Mouse (Mus musculus) T-cell, adult 2 months (primary cell): ENCODE results near the gene Traf3.

Source experiments
- DNase-seq: peaks from one replicate; pipeline ENCODE4 v3.0.0; 2022; ENCODE audit warnings: low spot score

Traf3 gene

DNA sequence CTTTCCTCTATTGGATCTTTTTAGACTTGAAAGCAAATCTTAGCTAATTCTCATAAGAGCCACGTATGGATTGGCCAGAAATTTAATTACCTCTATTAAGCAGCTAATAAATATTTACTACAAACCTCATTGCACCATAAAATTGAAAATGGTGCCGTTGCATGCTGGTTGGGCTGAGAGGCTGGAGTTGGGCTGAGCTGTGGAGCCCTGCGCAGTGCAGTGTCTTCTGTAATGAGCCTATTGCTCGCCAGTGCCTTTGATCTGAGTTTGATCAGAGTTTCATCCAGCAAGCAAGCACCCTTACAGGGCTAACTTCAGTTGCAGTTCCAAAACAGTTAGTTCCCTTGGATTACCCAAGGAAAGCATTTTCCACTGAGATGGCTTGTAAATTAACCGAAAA is 12.2 kb upstream of the Traf3 start:
- no peak for DNase-seq

DNA sequence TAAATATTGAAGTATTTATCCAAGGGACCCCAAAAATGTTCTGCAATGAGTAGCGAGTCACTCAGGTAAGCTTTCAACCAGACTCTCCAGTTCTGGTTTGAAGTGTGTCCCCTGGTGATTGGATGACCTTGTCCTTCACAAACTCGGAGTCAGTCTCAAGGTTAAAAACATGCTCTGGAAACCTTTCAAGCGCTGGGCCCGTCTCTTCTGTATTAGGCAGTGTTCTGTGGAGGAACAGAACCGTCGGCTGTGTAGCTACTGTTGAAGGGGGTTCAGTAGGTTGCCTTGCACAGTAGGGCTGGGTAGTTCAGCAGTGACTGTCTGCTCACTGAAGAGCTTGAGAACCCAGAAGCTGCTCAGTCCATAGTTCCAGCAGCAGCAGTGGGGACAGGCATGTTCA is 11.5 kb upstream of the Traf3 start:
- DNase-seq = no peak

DNA sequence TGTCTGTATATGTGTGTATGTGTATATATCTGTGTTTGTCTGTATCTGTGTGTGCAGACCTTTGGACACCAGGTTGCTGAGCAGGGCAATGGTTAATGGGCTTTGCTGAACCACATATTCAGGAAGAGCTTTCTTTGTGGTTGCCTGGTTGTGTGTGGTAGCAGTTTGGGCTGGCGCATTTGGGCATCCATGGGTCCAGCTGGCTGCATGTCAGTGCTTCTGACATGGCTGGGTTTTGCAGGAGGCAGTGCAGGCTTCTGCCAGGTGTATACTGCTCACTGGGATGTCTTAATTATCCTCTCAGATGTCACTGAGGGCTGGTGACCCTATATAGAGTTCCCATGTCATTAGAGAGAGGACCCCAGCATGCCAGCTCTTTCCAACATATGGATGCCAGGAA is 10.4 kb upstream of the Traf3 start:
- no peak for DNase-seq

DNA sequence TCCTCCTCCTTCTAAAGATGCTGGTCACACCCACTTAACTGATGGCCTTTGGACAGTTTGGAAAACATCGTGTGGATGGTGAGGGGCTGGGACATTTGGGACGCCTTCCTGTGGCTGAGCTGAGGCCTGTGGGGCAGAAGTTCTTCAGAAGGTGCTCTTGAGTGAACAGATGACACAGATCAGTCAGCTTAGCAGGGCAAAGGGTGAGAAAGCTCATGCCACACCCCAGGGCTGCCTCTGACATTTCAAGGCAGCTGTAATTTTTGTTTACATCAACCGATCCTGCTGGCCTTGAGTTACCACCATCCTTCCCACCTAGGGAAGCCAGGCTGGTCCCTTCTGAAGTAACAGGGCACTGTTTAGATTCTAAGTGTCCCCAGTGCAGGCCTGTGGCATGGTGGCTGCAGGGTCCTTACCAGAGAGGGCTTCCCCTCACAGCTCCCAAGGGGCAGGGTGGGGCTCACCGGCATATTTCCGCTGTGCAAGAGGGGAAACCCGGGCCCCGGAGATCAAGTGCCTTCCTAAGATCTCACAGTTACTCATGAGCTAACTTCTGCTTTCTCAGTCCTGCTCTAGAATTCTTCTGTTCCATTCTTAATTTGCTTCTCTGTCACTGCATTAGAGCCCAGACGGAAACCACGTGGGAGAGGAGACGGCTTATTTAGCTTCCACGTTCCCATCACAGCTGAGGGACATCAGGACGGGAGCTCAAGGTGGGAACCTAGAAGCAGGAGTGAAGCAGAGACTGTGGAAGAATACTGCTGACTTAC is 6.3 kb upstream of the Traf3 start:
- peak; percentile 87 for DNase-seq

DNA sequence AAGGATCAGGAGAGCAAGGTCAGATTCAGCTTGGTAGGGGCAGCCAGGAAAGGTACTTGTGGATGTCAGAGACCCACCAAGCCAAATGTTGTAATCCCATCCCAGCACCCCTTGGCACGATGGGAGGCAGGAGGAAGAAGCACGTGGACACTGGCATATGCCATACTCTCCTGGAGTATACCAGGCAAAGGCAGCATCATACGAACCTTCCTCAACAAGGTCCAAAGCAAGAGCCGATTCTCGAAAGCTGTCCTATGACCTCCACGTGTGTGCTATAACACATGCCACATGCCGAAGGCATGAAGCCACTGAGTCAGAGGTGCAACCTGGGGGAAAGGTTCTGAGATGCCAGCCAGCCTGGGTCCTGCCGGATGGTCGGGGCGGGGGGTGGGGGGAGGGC is 5.3 kb upstream of the Traf3 start:
- DNase-seq = no peak

DNA sequence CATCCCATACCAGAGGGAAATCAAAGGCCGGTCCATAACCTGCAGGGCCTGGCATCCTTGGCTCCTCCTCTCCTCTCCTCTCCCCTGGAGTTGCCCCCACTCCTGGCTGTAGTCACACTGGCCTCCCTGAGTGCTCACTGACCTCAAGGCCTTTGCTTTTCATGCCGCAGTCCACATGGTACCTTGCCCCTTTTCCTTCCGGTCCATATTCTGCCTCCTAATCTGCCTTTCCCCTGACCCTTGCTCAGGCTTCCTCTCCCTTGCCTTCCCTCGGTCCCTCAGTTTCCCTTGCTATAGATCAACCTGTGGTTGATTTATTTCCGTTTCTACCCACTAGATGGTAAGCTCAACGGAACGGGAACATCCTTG is 4.2 kb upstream of the Traf3 start:
- DNase-seq = no peak

DNA sequence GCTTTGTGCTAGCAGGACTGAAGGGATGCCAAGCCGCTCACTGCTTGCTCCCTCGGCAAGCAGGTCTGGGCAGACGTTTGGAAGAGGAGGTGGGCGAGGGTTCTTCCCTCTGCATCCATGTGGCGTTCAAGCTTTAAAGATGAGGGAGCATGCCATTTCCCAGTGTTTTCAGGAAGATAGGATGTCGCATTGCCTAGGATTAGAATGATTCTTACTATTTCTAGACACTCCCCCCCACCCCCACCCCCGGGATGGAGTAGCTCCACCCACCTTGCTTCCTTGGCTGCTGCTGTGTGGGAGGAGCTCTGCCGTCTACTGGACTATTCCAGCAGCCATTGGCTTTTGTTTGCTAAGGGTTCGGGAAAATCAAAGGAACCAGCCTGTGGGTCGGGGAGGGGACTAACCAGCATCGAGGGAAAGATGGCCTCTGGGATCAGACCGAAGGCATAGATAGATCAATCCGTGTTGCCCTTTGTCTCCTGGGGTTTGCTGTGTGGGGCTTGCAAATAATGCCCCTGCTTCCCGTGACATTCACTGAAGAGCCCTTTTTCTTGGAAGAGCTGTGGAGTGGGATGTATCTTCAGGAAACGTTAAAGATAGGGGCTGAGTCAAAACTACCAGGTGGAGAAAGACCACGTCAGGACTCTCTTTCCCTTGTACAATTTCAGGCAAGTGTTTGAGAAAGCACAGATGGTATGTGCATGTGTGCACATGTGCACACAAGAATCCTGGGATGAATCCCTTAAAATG is 3.7 kb upstream of the Traf3 start:
- no peak for DNase-seq

DNA sequence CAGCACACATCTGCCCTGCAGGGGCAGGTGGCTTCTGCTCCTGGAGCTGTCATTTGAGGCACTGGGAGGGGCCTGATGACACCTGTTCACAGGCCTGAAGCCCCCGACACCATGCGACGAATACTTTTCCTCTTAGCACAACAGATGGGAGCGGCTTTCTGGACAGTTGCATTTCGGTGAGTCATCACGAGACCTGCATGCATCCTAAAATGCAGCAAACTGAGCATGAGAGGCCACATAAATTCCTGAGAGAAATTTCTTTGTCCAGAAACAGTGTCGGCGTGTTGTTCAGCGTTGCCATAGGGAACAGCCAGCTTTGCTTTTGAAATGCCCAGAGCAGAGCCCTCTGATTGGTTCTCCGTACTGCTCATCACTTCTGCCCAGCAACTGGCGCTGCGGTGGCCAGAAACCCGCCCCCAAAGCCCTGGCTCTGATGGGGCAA is 1.8 kb upstream of the Traf3 start:
- peak; percentile 79 for DNase-seq

DNA sequence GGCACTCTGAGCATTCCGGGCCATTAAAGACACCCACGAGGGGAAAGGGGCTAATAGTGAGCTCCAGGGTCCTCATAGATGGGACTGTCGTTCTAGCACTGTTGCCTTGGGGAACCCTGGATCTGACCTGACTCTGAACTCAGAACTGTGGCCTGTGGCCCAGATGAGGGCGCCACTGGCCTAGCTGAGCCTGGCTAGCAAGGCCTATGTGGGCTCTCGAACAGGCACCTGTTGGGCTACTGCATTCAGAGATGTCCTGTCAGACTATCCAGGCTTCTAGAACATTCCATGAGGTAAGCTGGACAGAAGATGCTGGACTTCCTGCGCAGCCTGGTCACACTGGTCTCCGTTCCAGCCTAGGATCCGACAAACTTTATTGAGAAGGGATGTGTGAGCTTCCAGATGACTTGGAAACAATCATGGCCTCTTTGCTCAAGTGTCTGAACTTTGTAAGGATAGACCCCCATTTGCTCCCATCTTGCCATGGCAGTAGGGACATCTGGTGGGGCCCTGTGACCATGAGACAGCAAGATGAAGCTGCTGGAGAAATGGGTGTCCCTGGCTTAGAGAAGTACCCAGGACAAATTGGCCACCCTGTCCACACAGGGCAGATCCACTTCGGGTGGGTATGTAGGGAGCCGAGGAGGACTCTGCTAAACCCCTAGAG is 891 bp upstream of the Traf3 start:
- DNase-seq = peak; percentile 31

DNA sequence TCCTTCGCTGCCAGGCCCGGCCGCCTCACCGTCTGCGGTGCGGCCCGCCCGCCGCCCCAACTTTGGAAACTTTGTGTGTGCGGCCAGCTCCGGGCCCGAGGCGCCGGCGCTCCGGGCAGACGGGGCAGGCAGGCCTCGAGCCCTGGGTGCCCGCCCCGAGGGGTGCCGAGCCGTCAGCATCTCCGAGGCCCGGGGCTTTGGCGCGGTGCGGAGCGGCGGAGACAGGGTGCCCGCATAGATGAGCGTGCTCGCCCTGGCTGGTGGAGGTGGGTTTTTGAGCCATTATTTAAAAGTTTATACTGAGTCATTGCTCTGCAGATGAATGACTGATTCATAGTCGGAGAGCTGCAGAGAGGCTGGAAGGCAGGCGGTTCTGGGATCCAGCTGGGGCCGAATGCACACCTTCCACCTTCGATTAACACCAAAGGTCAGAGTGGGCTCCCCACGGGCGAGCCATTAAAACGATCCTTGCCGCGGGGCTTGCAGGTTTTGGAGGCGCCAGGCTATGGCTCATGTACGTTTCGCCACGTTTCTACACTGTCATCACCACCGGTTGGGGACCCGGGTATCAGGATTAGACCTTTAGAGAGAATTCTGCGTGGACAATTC is 615 bp downstream of the Traf3 start:
- peak; percentile 36 for DNase-seq

DNA sequence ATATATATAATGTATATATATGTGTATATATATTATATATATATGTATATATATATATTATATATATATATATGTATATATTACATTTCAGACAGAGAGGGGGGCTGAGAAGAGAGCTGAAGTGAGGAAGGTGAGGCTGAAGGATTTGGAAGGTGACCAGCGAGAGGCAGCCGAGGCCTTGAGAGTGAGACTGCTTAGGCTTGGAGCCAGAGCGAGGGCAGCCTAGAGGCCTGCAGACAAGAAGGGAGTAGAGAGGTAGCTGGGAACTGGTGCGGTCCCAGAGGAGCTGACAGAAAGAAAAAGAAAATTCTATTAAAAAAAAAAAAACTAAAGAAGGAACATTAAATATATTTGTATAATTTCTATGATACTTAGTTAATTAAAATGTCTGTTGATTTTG is 2.7 kb downstream of the Traf3 start:
- DNase-seq = no peak

DNA sequence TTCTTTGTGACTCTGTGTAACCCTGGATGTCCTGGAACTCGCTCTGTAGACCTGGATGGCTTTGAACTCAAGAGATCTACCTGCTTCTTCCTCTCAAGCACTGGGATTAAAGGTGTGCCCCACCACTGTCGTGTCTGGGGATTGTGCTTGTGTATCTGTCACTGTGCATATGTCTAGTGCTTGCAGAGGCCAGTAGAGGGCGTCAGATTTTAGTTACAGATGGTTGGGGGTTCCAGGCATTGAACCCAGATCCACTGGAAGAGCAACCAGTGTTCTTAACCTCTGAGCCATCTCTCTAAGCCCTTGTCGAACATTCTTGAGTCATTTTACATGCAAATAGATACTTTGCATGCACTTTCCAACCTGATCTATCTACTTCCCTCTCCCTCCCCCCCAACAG is 12.6 kb downstream of the Traf3 start:
- DNase-seq = no peak

DNA sequence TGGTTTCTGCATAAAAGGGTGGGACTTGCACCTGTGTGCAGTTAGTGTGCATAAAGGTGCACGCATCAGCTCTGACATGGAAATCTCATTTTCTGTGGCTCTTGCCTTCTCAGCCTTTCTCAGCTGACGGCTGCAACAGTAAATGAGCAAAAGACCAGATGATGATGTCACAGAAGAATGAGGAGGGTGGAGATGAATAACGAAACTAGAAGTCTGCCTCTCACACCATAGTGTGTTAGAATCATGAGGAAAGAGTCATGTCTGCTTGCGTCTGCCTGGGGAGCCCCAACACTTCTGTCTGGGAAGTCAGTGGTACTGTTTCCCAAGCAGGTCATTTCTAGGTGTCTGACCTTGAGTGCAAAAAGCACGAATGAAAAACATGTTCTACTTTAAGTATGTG is 15.7 kb downstream of the Traf3 start:
- no peak for DNase-seq

DNA sequence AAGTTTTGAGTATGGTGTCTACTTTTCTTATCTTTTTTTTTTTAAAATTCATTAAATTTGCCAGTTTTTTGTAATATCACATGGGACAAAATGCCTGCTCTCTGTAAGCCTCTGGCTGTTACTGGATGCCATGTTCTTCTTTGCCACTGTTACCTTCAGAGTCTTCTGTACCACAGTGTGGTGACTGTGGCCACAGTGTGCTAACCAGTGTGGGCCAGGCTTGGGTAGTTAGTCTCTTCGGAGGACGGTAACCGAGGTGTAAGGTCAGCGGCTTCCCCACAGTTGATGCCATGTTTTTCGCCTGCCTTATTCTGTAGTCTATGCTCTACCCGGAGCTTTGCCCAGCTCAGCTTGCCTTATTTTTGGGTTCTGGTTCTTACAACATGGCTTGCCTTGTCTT is 16.2 kb downstream of the Traf3 start:
- DNase-seq = no peak

DNA sequence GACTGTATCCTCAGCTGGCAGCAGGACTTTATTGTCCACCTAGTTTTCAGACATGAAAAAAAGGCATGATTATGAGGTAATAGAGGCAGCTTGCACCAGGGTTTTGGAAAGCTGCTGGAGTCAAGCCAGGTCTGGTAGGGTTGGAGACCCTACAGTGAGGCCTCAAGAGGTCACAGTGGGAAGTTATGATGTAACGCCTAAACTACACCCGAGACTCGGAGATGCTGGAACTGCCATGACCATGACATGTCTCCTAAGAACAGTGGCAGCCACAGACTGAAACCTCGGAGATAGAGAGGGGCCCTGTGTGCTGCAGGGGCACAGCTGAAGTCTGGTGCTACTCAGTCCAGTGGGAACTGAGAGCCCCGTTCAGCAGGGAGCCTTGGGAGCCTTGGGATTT is 18.3 kb downstream of the Traf3 start, which contains the start of gene 4930595D18Rik:
Gene 4930595D18Rik (minus strand): TSS at position 16 of the 400 bp plus-strand sequence.
- DNase-seq = no peak

DNA sequence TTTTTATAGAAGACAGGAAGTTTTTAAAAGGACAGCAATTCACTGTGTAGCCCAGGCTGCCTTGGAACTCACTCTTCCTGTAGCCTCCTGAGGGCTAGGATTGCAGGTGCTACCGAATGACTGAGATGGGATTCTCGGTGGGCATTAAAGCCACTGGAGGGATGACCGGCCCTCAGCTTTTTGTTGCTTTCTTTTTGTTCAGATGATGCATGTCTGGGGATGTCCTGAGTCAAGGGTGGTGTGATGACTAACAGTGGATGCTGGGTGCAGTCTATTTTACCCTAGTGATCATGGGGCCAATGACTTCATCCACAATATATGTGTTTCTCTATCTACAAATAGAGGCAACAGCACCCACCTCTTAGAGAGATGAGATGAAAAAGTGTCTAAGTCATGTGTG is 20.8 kb downstream of the Traf3 start:
- DNase-seq = no peak

DNA sequence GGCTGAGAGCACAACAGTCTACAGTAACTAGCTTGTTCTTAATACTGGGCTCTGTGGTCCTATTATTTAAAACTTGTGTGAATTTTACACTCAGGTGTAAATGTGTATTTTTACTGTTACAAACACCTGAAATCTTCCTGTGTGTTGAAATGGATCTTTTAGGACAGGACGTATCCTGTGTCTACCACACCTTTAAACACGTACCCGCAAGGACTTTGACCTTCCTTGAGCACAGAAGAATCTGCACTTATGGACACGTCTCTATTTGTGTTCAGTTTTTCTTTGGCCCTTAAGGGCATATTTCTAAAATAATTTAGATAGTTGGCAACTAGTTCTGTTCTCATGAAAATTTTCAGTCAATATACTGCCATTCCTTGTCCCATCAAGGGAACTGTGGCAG is 22.1 kb downstream of the Traf3 start:
- DNase-seq = no peak

DNA sequence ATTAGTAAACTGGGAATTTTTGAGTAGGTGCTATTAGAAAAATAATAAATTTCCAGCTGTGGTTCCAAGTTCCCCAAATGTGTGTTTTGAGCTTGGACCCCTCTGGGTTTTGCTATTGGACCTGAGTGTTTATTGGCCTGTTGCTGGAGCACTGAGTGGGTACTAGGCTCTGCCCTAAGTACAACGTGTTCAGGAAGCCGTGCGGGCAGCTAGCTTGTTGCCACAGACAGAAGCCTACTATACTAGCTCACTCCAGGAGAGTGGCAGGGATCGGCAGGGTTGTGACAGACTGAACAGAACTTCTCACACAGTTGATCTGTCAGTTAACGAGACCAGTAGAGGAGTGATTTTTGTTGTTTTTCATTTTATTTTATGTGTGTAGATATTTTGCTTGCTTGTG is 24.2 kb downstream of the Traf3 start:
- no peak for DNase-seq

DNA sequence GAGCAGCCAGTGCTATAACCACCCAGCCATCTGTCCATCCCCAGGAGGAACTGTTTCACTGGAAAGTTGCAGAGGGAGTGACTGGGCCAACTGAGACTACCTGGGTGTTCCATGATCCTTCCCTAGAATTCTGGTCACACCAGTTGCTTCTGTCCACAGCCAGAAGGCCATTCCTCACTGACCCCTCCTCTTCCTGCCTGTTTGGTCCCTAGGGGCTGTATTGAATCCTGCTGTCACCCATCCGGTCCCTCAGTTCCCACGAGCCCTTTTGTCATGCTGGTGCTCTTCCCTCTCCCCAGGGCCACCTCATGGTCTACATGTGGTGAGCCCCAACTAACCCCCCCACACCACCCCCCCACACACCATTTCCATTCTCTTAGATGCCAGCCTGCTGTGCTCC is 24.7 kb downstream of the Traf3 start:
- no peak for DNase-seq

DNA sequence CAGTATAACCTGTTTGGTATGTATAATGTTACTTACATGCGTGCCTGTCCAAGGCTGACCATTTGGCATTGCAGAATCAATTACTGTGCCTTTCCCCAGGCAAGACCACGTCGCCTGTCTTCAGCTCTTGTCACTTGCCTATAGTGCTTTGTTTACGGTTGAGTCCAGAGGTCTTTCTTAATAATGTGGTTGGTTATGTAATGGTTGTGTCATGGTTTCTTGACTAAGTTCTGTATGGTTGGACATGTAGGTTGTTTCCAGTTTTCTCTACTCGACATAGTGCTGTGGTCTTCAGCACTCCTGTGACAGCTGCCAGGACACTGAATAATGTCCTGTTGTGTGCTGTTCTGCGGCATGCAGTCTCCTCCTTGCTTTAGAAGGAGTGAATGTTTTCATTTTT is 26.6 kb downstream of the Traf3 start:
- no peak for DNase-seq

DNA sequence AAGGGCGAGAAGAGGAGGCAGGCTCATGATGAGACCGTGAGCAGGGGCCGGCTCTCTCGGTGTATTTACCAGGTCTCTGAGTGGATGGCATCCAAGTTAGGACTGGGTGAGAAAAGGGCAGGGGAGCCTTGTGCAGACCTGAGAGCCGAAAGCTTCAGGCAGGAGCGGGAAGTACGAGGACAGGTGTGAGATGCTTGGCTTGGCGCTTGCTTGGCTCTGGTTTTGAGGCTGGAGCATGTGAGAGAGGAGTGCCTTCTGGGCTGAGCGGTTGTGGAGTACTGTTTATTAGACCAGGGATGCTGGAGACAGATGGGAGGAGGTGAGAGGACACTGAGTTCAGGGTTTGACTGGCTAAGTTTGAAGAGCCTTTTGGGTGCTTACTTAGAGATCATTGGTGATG is 27.2 kb downstream of the Traf3 start:
- DNase-seq = no peak

DNA sequence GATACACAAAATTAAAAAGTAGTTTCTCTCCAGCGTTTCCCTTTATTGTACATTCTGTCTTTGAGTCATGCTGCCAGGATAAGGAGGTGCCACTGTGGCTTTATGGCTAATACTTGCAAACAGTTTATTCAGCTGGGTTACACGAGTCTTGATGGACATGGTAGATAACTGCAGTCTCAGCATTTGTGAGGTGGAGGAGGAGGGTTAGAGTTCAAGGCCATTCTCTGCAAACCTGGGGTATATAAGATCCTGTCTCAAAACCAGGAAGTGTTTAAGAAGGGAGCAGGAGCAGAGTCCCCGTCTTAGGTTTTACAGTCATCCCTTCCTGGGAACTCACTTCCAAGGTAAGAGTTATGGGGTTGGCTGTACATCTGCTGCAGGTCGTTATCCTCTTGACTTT is 30.4 kb downstream of the Traf3 start:
- DNase-seq = no peak

DNA sequence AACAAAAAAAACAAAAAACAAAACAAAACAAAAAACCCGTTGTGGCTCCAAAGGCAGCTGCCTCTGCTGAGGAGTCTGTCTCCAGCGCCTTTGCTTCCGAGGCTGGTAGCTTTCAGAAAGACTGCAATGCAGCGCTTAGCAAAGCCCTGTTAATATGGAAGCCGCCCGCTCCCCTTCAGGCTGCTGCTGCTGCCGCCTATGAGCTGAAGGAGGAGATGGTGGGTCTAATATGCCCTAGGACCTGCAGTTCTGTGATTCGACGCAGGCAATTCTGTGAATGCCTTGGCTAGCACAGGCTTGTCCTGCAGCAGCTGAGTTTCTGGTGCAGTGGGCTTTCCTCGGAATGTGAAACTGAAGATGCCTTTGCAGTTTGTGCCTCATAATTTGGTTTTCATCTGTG is 36.9 kb downstream of the Traf3 start:
- DNase-seq = no peak
